Mouse (Mus musculus): Measurements from ENCODE around the gene Tshz3. TPM values are rescaled to one million over a fixed set of nuclear protein-coding genes. Genes with fewer than 3 reads are reported as not detected.

Tshz3 gene
- polyA plus RNA-seq, 1 experiment from 2014 or later = 4.5 TPM

GRCm38 (mm10) chr7:36699001-36699987 lies 1.4 kb downstream of the Tshz3 start:
- H3K4me1 ChIP-seq = peaks cover 58% of the 10 kb centered on the region
- peak overlapping the region; percentile 87 for H3K4me3 ChIP-seq
- 10% methylated on average over 18 of the region's 18 CpGs for WGBS
- peaks cover 63% of the 10 kb centered on the region for H3K27me3 ChIP-seq (ENCODE audit: poor library complexity, severe bottlenecking)
- H3K36me3 ChIP-seq (replicated peaks) = no peaks in the 10 kb centered on the region
- H3K27ac ChIP-seq = no peak overlapping the region
- no peaks in the 10 kb centered on the region for H3K9me3 ChIP-seq
- DNase-seq (ENCODE audit: extremely low spot score, low spot score) = peak; percentile 28

- Histone ChIP-seq H3K9me3 (no peaks in the 10 kb centered on the region), H3K27ac (peak overlapping the region; percentile 73), H3K36me3 (replicated peaks) (no peaks in the 10 kb centered on the region), H3K4me1 (peaks cover 73% of the 10 kb centered on the region), H3K27me3 (ENCODE audit: poor library complexity, severe bottlenecking) (peaks cover 11% of the 10 kb centered on the region), H3K4me3 (no peak overlapping the region; the same call in 1 of the 2 replicates)
- WGBS = 35% methylated on average over 9 of the region's 10 CpGs
- no peak for DNase-seq (ENCODE audit: extremely low spot score, low spot score)
These were observed 8.7 kb downstream of the Tshz3 start for GRCm38 (mm10) chr7:36706636-36707035.

- Histone ChIP-seq H3K4me3 (no peak overlapping the region), H3K9me3 (no peaks in the 10 kb centered on the region), H3K4me1 (peaks cover 78% of the 10 kb centered on the region), H3K36me3 (replicated peaks) (no peaks in the 10 kb centered on the region), H3K27me3 (ENCODE audit: poor library complexity, severe bottlenecking) (peaks cover 7% of the 10 kb centered on the region), H3K27ac (peak overlapping the region; percentile 73; the same call in 1 of the 2 replicates)
- WGBS = 46% methylated on average over 10 of the region's 10 CpGs
- no peak for DNase-seq (ENCODE audit: extremely low spot score, low spot score)
These were observed 9.3 kb downstream of the Tshz3 start for GRCm38 (mm10) chr7:36707266-36707665.

GRCm38 (mm10) chr7:36707681-36708350 lies 9.9 kb downstream of the Tshz3 start:
- DNase-seq (ENCODE audit: extremely low spot score, low spot score) = no peak
- no peaks in the 10 kb centered on the region for H3K36me3 ChIP-seq (replicated peaks)
- H3K9me3 ChIP-seq = no peaks in the 10 kb centered on the region
- H3K27me3 ChIP-seq (ENCODE audit: poor library complexity, severe bottlenecking) = peaks cover 2% of the 10 kb centered on the region
- 77% methylated on average over 17 of the region's 17 CpGs for WGBS
- peaks cover 79% of the 10 kb centered on the region for H3K4me1 ChIP-seq
- peak overlapping the region; percentile 71; the same call in 1 of the 2 replicates for H3K27ac ChIP-seq
- no peak overlapping the region; the same call in 1 of the 2 replicates for H3K4me3 ChIP-seq

- no peaks in the 10 kb centered on the region for H3K36me3 ChIP-seq (replicated peaks)
- no peak for DNase-seq (ENCODE audit: extremely low spot score, low spot score)
- no peaks in the 10 kb centered on the region for H3K9me3 ChIP-seq
- 0 out of 2 replicates have a peak overlapping the region, but pooled peaks have one; percentile 71 for H3K27ac ChIP-seq
- 81% methylated on average over 3 of the region's 3 CpGs for WGBS
- peaks cover 82% of the 10 kb centered on the region for H3K4me1 ChIP-seq
- H3K4me3 ChIP-seq = no peak overlapping the region
- H3K27me3 ChIP-seq (ENCODE audit: poor library complexity, severe bottlenecking) = no peaks in the 10 kb centered on the region
These were observed 10.9 kb downstream of the Tshz3 start for GRCm38 (mm10) chr7:36708823-36709222.

- WGBS = 24% methylated on average over 2 of the region's 2 CpGs
- Histone ChIP-seq H3K27me3 (ENCODE audit: poor library complexity, severe bottlenecking) (no peaks in the 10 kb centered on the region), H3K9me3 (no peaks in the 10 kb centered on the region), H3K27ac (peak overlapping the region; percentile 63; the same call in 1 of the 2 replicates), H3K4me3 (no peak overlapping the region), H3K36me3 (replicated peaks) (no peaks in the 10 kb centered on the region), H3K4me1 (peaks cover 83% of the 10 kb centered on the region)
- DNase-seq (ENCODE audit: extremely low spot score, low spot score) = peak; percentile 42
These were observed 11.3 kb downstream of the Tshz3 start for GRCm38 (mm10) chr7:36709239-36709638.

GRCm38 (mm10) chr7:36709974-36710373 lies 12.1 kb downstream of the Tshz3 start:
- Histone ChIP-seq H3K36me3 (replicated peaks) (no peaks in the 10 kb centered on the region), H3K27me3 (ENCODE audit: poor library complexity, severe bottlenecking) (no peaks in the 10 kb centered on the region), H3K4me1 (peaks cover 78% of the 10 kb centered on the region), H3K4me3 (no peak overlapping the region), H3K9me3 (no peaks in the 10 kb centered on the region), H3K27ac (peak overlapping the region; percentile 62)
- WGBS = 75% methylated on average over 9 of the region's 12 CpGs
- no peak for DNase-seq (ENCODE audit: extremely low spot score, low spot score)

GRCm38 (mm10) chr7:36710387-36710786 lies 12.5 kb downstream of the Tshz3 start:
- Histone ChIP-seq H3K27me3 (ENCODE audit: poor library complexity, severe bottlenecking) (no peaks in the 10 kb centered on the region), H3K36me3 (replicated peaks) (no peaks in the 10 kb centered on the region), H3K27ac (peak overlapping the region; percentile 62; the same call in 1 of the 2 replicates), H3K9me3 (no peaks in the 10 kb centered on the region), H3K4me3 (no peak overlapping the region), H3K4me1 (peaks cover 74% of the 10 kb centered on the region)
- DNase-seq (ENCODE audit: extremely low spot score, low spot score) = no peak
- WGBS = 80% methylated on average over 6 of the region's 6 CpGs

GRCm38 (mm10) chr7:36711766-36712165 lies 13.8 kb downstream of the Tshz3 start:
- peaks cover 63% of the 10 kb centered on the region for H3K4me1 ChIP-seq
- no peaks in the 10 kb centered on the region for H3K9me3 ChIP-seq
- DNase-seq (ENCODE audit: extremely low spot score, low spot score) = no peak
- 53% methylated on average over 2 of the region's 2 CpGs for WGBS
- no peaks in the 10 kb centered on the region for H3K27me3 ChIP-seq (ENCODE audit: poor library complexity, severe bottlenecking)
- H3K27ac ChIP-seq = no peak overlapping the region
- H3K36me3 ChIP-seq (replicated peaks) = no peaks in the 10 kb centered on the region
- no peak overlapping the region for H3K4me3 ChIP-seq

- H3K9me3 ChIP-seq = no peaks in the 10 kb centered on the region
- H3K27me3 ChIP-seq (ENCODE audit: poor library complexity, severe bottlenecking) = no peaks in the 10 kb centered on the region
- H3K27ac ChIP-seq = peak overlapping the region; percentile 11; the same call in 1 of the 2 replicates
- WGBS = 90% methylated on average over 7 of the region's 7 CpGs
- DNase-seq (ENCODE audit: extremely low spot score, low spot score) = no peak
- H3K36me3 ChIP-seq (replicated peaks) = no peaks in the 10 kb centered on the region
- H3K4me3 ChIP-seq = no peak overlapping the region
- peaks cover 56% of the 10 kb centered on the region for H3K4me1 ChIP-seq
These were observed 16.4 kb downstream of the Tshz3 start for GRCm38 (mm10) chr7:36714323-36714722.

- no peaks in the 10 kb centered on the region for H3K9me3 ChIP-seq
- H3K27me3 ChIP-seq (ENCODE audit: poor library complexity, severe bottlenecking) = no peaks in the 10 kb centered on the region
- H3K27ac ChIP-seq = 0 out of 2 replicates have a peak overlapping the region, but pooled peaks have one; percentile 8
- no peak for DNase-seq (ENCODE audit: extremely low spot score, low spot score)
- WGBS = 34% methylated on average over 6 of the region's 6 CpGs
- H3K36me3 ChIP-seq (replicated peaks) = no peaks in the 10 kb centered on the region
- peaks cover 50% of the 10 kb centered on the region for H3K4me1 ChIP-seq
- H3K4me3 ChIP-seq = no peak overlapping the region
These were observed 19.3 kb downstream of the Tshz3 start for GRCm38 (mm10) chr7:36717192-36717591.

- Histone ChIP-seq H3K9me3 (no peaks in the 10 kb centered on the region), H3K4me3 (no peak overlapping the region), H3K36me3 (replicated peaks) (no peaks in the 10 kb centered on the region), H3K4me1 (peaks cover 42% of the 10 kb centered on the region), H3K27ac (no peak overlapping the region), H3K27me3 (ENCODE audit: poor library complexity, severe bottlenecking) (no peaks in the 10 kb centered on the region)
- DNase-seq (ENCODE audit: extremely low spot score, low spot score) = no peak
- 65% methylated on average over 9 of the region's 9 CpGs for WGBS
These were observed 22.9 kb downstream of the Tshz3 start for GRCm38 (mm10) chr7:36720830-36721229.

All from forebrain, embryonic 10.5 days (tissue).